Mouse (Mus musculus) adrenal gland, adult 8-10 months (tissue): Measurements from ENCODE around the gene Upb1. TPM values are rescaled to one million over a fixed set of nuclear protein-coding genes. Genes with fewer than 3 reads are reported as not detected.
A peak's percentile ranks its signal among the peaks of the same experiment; 100 is the strongest.
"Not testable (repeated sequence)": the region's sequence is repeated elsewhere in the genome, so short reads cannot be mapped to it uniquely, and the experiment has no call there.

ENCODE experiments used
- DNase-seq: peaks from one replicate; pipeline ENCODE4 v3.0.0; 2022
- total RNA-seq, 4 experiments: library from RNA; stranded (reverse); gene quantifications; 2 replicates each; pipeline ENCODE4 v1.2.4; 2022

Upb1 gene
- total RNA-seq, 4 experiments from 2014 or later, result 0.65 to 1.9 (median 1.4) TPM

GRCm38 (mm10) chr10:75456061-75456831 is 55.3 kb downstream of the Upb1 start:
- DNase-seq, result not testable (repeated sequence)

GRCm38 (mm10) chr10:75457852-75458251 is 56.9 kb downstream of the Upb1 start:
- no peak for DNase-seq

- DNase-seq, result no peak
Observed at GRCm38 (mm10) chr10:75458329-75458728, 57.4 kb downstream of the Upb1 start.

- no peak for DNase-seq
Observed at GRCm38 (mm10) chr10:75462728-75463127, 61.8 kb downstream of the Upb1 start.

- DNase-seq, result no peak
Observed at GRCm38 (mm10) chr10:75465781-75466550, 65.1 kb downstream of the Upb1 start.

GRCm38 (mm10) chr10:75473411-75473810 is 72.5 kb downstream of the Upb1 start:
- DNase-seq, result no peak

GRCm38 (mm10) chr10:75474571-75474970 is 73.7 kb downstream of the Upb1 start:
- no peak for DNase-seq

GRCm38 (mm10) chr10:75475139-75475850 is 74.4 kb downstream of the Upb1 start:
- not testable (repeated sequence) for DNase-seq

GRCm38 (mm10) chr10:75477034-75477433 is 76.1 kb downstream of the Upb1 start:
- peak; percentile 20 for DNase-seq

- DNase-seq, result no peak
Observed at GRCm38 (mm10) chr10:75479955-75480354, 79.0 kb downstream of the Upb1 start.

GRCm38 (mm10) chr10:75481703-75482102 is 80.8 kb downstream of the Upb1 start:
- no peak for DNase-seq

- DNase-seq, result no peak
Observed at GRCm38 (mm10) chr10:75482271-75482670, 81.4 kb downstream of the Upb1 start.

- no peak for DNase-seq
Observed at GRCm38 (mm10) chr10:75482919-75483483, 82.1 kb downstream of the Upb1 start.

- no peak for DNase-seq
Observed at GRCm38 (mm10) chr10:75484066-75484465, 83.2 kb downstream of the Upb1 start.

GRCm38 (mm10) chr10:75484767-75485166 is 83.9 kb downstream of the Upb1 start:
- DNase-seq, result no peak

GRCm38 (mm10) chr10:75486086-75486979 is 85.4 kb downstream of the Upb1 start:
- peak; percentile 38 for DNase-seq

- DNase-seq, result no peak
Observed at GRCm38 (mm10) chr10:75487131-75487530, 86.2 kb downstream of the Upb1 start.

- DNase-seq, result no peak
Observed at GRCm38 (mm10) chr10:75489522-75489921, 88.6 kb downstream of the Upb1 start.

GRCm38 (mm10) chr10:75490731-75491130 is 89.8 kb downstream of the Upb1 start:
- no peak for DNase-seq
